In the genomic region with DNA sequence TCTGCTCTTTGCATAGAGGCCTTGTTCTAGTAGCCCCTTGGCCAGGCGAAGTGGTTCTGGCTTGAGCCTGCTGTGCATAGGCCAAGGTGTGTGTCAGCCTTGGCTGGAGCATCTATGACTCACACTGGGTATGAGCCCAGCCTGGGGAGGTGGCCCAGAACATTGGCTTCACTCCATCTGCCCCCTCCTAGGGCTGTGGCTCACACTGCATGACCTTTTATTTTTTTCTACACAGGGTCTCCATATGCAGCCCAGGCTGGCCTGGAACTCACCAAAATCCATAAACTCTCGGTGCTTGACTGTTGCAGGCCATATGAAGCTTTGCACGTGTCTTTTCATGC, we compare ENCODE assay signal across 8 mouse cellular contexts. TPM values are rescaled to one million over a fixed set of nuclear protein-coding genes. Genes with fewer than 3 reads are reported as not detected.
A peak's percentile ranks its signal among the peaks of the same experiment; 100 is the strongest.
DNase-seq lines count a peak whose midpoint lies in the region; ATAC-seq lines count a peak whose summit lies in the region.

No protein-coding gene starts in this region.

- DNase-seq in left cerebral cortex, adult 11 months (ENCODE audit: low spot score) = peak; percentile 53
- DNase-seq in left cerebral cortex, adult 18-20 months (ENCODE audit: low spot score in 2 of 2) = no peak
- DNase-seq in adrenal gland, postnatal 10 days = peak; percentile 80
- peak; percentile 91 for DNase-seq in gastrocnemius, adult 18-20 months (ENCODE audit: low spot score)
- peak; percentile 47 to 56 for DNase-seq in layer of hippocampus, postnatal 10 days (ENCODE audit: low spot score in 2 of 2)
- peak; percentile 70 for DNase-seq in urinary bladder, postnatal 25 days (ENCODE audit: low spot score)
- DNase-seq in thymus, postnatal 14 days = no peak

- no peak for ATAC-seq in kidney, embryonic 14.5 days (ENCODE audit: low FRiP score, low TSS enrichment)

- 83% methylated on average over 3 of the region's 3 CpGs for WGBS in kidney, embryonic 14.5 days

- no peaks in the 10 kb centered on the region for H3K9me3 ChIP-seq in kidney, embryonic 14.5 days (ENCODE audit: control insufficient read depth, low read length)

- no peak overlapping the region for H3K27ac ChIP-seq in kidney, embryonic 14.5 days (ENCODE audit: low read depth, low read length)

- peaks cover 18% of the 10 kb centered on the region; the same call in 1 of the 2 replicates for H3K36me3 ChIP-seq in kidney, embryonic 14.5 days (ENCODE audit: control insufficient read depth, insufficient read depth, low read length)

- no peak overlapping the region for H3K4me2 ChIP-seq in kidney, embryonic 14.5 days (replicated peaks; ENCODE audit: low read depth, low read length)

- H3K4me1 ChIP-seq in kidney, embryonic 14.5 days (ENCODE audit: control insufficient read depth, insufficient read depth, low read length) = peaks cover 12% of the 10 kb centered on the region

- no peak overlapping the region for H3K4me3 ChIP-seq in kidney, embryonic 14.5 days (ENCODE audit: low read length)

- no peak overlapping the region for H3K9ac ChIP-seq in kidney, embryonic 14.5 days (ENCODE audit: low read depth, low read length)

- no peaks in the 10 kb centered on the region for H3K27me3 ChIP-seq in kidney, embryonic 14.5 days (ENCODE audit: control insufficient read depth, insufficient read depth, low read length)

RNA-seq across cellular contexts. Expression of a gene that starts 0.4 kb away (rescaled TPM):
- total RNA-seq in left cerebral cortex, adult 18-20 months (2021) = under 1 TPM; 0.09 to 0.16 TPM
- under 1 TPM; 0.15 to 0.30 TPM for total RNA-seq in adrenal gland, postnatal 10 days (2021)
- total RNA-seq in gastrocnemius, adult 18-20 months (2021) = not detected
- total RNA-seq in layer of hippocampus, postnatal 10 days (2021) = under 1 TPM in 1 of 2 experiments, not detected in 1; 0.07 TPM
- polyA plus RNA-seq in kidney, embryonic 14.5 days (2014; fragmentation: Nextera tagmentation; extraction: Ambion mirVana) = 0.12 TPM in 1 of 2 replicates, not detected in the other

RNA-seq across cellular contexts. Expression of a gene that starts 4.1 kb away (rescaled TPM):
- 100 to 1,000 TPM; 221 to 289 TPM for total RNA-seq in left cerebral cortex, adult 18-20 months (2021)
- 100 to 1,000 TPM; 149 to 185 TPM for total RNA-seq in adrenal gland, postnatal 10 days (2021)
- total RNA-seq in gastrocnemius, adult 18-20 months (2021) = 10 to 100 TPM; 41.6 to 68.4 TPM
- 100 to 1,000 TPM; 166 to 187 TPM for total RNA-seq in layer of hippocampus, postnatal 10 days (2021)
- 95.1 and 117 TPM in 2 replicates for polyA plus RNA-seq in kidney, embryonic 14.5 days (2014; fragmentation: Nextera tagmentation; extraction: Ambion mirVana)

RNA-seq across cellular contexts. Expression of a gene that starts 15.5 kb away (rescaled TPM):
- total RNA-seq in left cerebral cortex, adult 18-20 months (2021) = not detected
- total RNA-seq in adrenal gland, postnatal 10 days (2021) = not detected
- not detected for total RNA-seq in gastrocnemius, adult 18-20 months (2021)
- not detected for total RNA-seq in layer of hippocampus, postnatal 10 days (2021)
- 0.23 and 0.73 TPM in 2 replicates for polyA plus RNA-seq in kidney, embryonic 14.5 days (2014; fragmentation: Nextera tagmentation; extraction: Ambion mirVana)

RNA-seq across cellular contexts. Expression of a gene that starts 20.7 kb away (rescaled TPM):
- total RNA-seq in left cerebral cortex, adult 18-20 months (2021) = 1 to 10 TPM; 1.6 to 3.4 TPM
- 1 to 10 TPM; 2.4 to 2.8 TPM for total RNA-seq in adrenal gland, postnatal 10 days (2021)
- 1 to 10 TPM; 1.3 to 1.6 TPM for total RNA-seq in gastrocnemius, adult 18-20 months (2021)
- under 1 TPM; 0.51 to 0.64 TPM for total RNA-seq in layer of hippocampus, postnatal 10 days (2021)
- polyA plus RNA-seq in kidney, embryonic 14.5 days (2014; fragmentation: Nextera tagmentation; extraction: Ambion mirVana) = 2.5 and 4.0 TPM in 2 replicates

RNA-seq across cellular contexts. Expression of a gene that starts 29.8 kb away (rescaled TPM):
- total RNA-seq in left cerebral cortex, adult 18-20 months (2021) = 10 to 100 TPM; 65.0 to 70.9 TPM
- 10 to 100 TPM; 91.5 to 94.7 TPM for total RNA-seq in adrenal gland, postnatal 10 days (2021)
- 10 to 100 TPM; 65.4 to 70.3 TPM for total RNA-seq in gastrocnemius, adult 18-20 months (2021)
- total RNA-seq in layer of hippocampus, postnatal 10 days (2021) = 10 to 100 TPM; 72.3 to 76.5 TPM
- polyA plus RNA-seq in kidney, embryonic 14.5 days (2014; fragmentation: Nextera tagmentation; extraction: Ambion mirVana) = 353 and 447 TPM in 2 replicates

Comparison
In these comparisons a context has a peak if more than half of its experiments do, and no peak if none do; other contexts are left out.
1. DNase-seq: peak in left cerebral cortex, adult 11 months (single experiment), adrenal gland, postnatal 10 days (single experiment), gastrocnemius, adult 18-20 months (single experiment), layer of hippocampus, postnatal 10 days (2 of 2) and urinary bladder, postnatal 25 days (single experiment); none in left cerebral cortex, adult 18-20 months (0 of 2) and thymus, postnatal 14 days (single experiment).